Mouse (Mus musculus): ENCODE measurements around the gene Bbs9.

- no peak for TF ChIP-seq CTCF (conservative IDR thresholded peaks at IDR 0.05 in 1 of 2, IDR thresholded peaks at IDR 0.05 in 1 of 2; ENCODE audit: low read depth in 2 of 2, low read length in 2 of 2)
- peak; percentile 88 for TF ChIP-seq MEF2A (IDR thresholded peaks at IDR 0.05; ENCODE audit: borderline replicate concordance, low read depth, low read length)
- TF ChIP-seq MYC (IDR thresholded peaks at IDR 0.05; ENCODE audit: low read depth, low read length) = no peak
- TF ChIP-seq NRF1 (IDR thresholded peaks at IDR 0.05; ENCODE audit: low read depth, low read length) = no peak
- TF ChIP-seq MAX (IDR thresholded peaks at IDR 0.05; ENCODE audit: low read length) = no peak
- no peak for TF ChIP-seq POLR2A (IDR thresholded peaks at IDR 0.05; ENCODE audit: low read depth, low read length)
- TF ChIP-seq POLR2AphosphoS2 (IDR thresholded peaks at IDR 0.05; ENCODE audit: low read depth, low read length) = no peak
- TF ChIP-seq EP300 (IDR thresholded peaks at IDR 0.05; ENCODE audit: low read length) = peak; percentile 62
- TF ChIP-seq IRF4 (IDR thresholded peaks at IDR 0.05; ENCODE audit: low read depth, low read length) = no peak
- TF ChIP-seq ZC3H11A (IDR thresholded peaks at IDR 0.05; ENCODE audit: low read depth, low read length) = no peak
- TF ChIP-seq JUN (IDR thresholded peaks at IDR 0.05; ENCODE audit: insufficient read depth, low read depth, low read length) = no peak
These were observed 266.5 kb downstream of the Bbs9 start for GRCm38 (mm10) chr9:22741967-22742366.
